Mouse (Mus musculus): ENCODE measurements around the gene Eif2s3x.

- TF ChIP-seq GATA1 (IDR thresholded peaks at IDR 0.05; ENCODE audit: low read length) (no peak), TAL1 (IDR thresholded peaks at IDR 0.05; ENCODE audit: low read length) (no peak)
Observed at GRCm38 (mm10) chrX:94233432-94233831, 20.8 kb upstream of the Eif2s3x start.

Data from erythroblast, embryonic 14.5 days (primary cell).